Mouse (Mus musculus) embryonic facial prominence, embryonic 13.5 days (tissue): ENCODE measurements around the gene Olfr916. TPM values are rescaled to one million over a fixed set of nuclear protein-coding genes. Genes with fewer than 3 reads are reported as not detected.

Experiments
- ATAC-seq: fragments of 200-750 bp; cut with Nextera tagmentation; 2 replicates; pipeline ENCODE4 v1.8.0; 2017; ENCODE audit warnings: low read depth; ENCODE audit not compliant: insufficient number of reproducible peaks, insufficient read depth, low FRiP score, low TSS enrichment
- H3K27ac ChIP-seq: fragments of 300-500 bp; sonication (generic); 2 replicates; pipeline ENCODE4 v1.5.1; 2015; ENCODE audit warnings: moderate library complexity, mild to moderate bottlenecking, inconsistent platforms
- H3K27me3 ChIP-seq: fragments of 300-500 bp; sonication (generic); 2 replicates; pipeline ENCODE4 v1.6.1; 2015; ENCODE audit warnings: mild to moderate bottlenecking, inconsistent platforms
- H3K36me3 ChIP-seq: fragments of 300-500 bp; sonication (generic); 2 replicates; pipeline ENCODE4 v1.6.1; 2015; ENCODE audit warnings: mild to moderate bottlenecking, inconsistent platforms
- H3K4me1 ChIP-seq: fragments of 300-500 bp; sonication (generic); 2 replicates; pipeline ENCODE4 v1.6.1; 2015; ENCODE audit warnings: inconsistent platforms
- H3K4me2 ChIP-seq: fragments of 300-500 bp; sonication (generic); 2 replicates; pipeline ENCODE4 v1.6.1; 2015; ENCODE audit warnings: moderate library complexity, mild to moderate bottlenecking, inconsistent platforms
- H3K4me3 ChIP-seq: fragments of 300-500 bp; sonication (generic); 2 replicates; pipeline ENCODE4 v1.5.1; 2015; ENCODE audit warnings: mild to moderate bottlenecking, inconsistent platforms
- H3K9ac ChIP-seq: fragments of 300-500 bp; sonication (generic); 2 replicates; pipeline ENCODE4 v1.6.1; 2015; ENCODE audit warnings: mild to moderate bottlenecking, inconsistent platforms
- H3K9me3 ChIP-seq: fragments of 300-500 bp; sonication (generic); 2 replicates; pipeline ENCODE4 v1.6.1; 2016; ENCODE audit warnings: inconsistent platforms
- WGBS: fragments of 180-500 bp; shearing (Covaris S2); methylation state at CpG from one replicate; pipeline ENCODE4 v1.1.7; 2015; ENCODE audit warnings: mixed read lengths; 5-methylcytosine and 5-hydroxymethylcytosine counted together
- polyA plus RNA-seq: library from polyadenylated mRNA; unstranded; fragments of >200 nt; fragmentation: Nextera tagmentation; extraction: Ambion mirVana; gene quantifications from 2 replicates; pipeline ENCODE4 v1.2.1, GENCODE M21; 2015

Gene Olfr916
- polyA plus RNA-seq, result not detected in 2 replicates

- ATAC-seq, result no peak
- Histone ChIP-seq H3K4me1 (no peaks in the 10 kb centered on the region), H3K36me3 (no peaks in the 10 kb centered on the region), H3K9me3 (no peaks in the 10 kb centered on the region), H3K4me3 (no peak within 1 kb of the TSS), H3K27ac (no peak within 1 kb of the TSS), H3K4me2 (no peak within 1 kb of the TSS), H3K9ac (no peak within 1 kb of the TSS), H3K27me3 (no peaks in the 10 kb centered on the region)
- 61% methylated on average over 1 of the region's 1 CpGs for WGBS
Observed at GRCm38 (mm10) chr9:38659775-38660174, at the start of gene Olfr916. TSS of gene Olfr916 (minus strand) at chr9:38659875.

GRCm38 (mm10) chr9:38674501-38674900 lies 14.8 kb upstream of the Olfr916 start, which contains the start of gene Olfr918:
TSS of gene Olfr918 (minus strand) at chr9:38674601.
- Histone ChIP-seq H3K36me3 (no peaks in the 10 kb centered on the region), H3K4me1 (no peaks in the 10 kb centered on the region)
- 81% methylated on average over 2 of the region's 2 CpGs for WGBS

GRCm38 (mm10) chr9:38672887-38673286 lies 13.2 kb upstream of the Olfr916 start:
- WGBS, result 81% methylated on average over 2 of the region's 2 CpGs
- Histone ChIP-seq H3K4me1 (no peaks in the 10 kb centered on the region), H3K4me2 (no peak overlapping the region), H3K36me3 (no peaks in the 10 kb centered on the region), H3K27ac (no peak overlapping the region), H3K4me3 (no peak overlapping the region), H3K9me3 (no peaks in the 10 kb centered on the region), H3K27me3 (no peaks in the 10 kb centered on the region), H3K9ac (no peak overlapping the region)
- no peak for ATAC-seq

More at GRCm38 (mm10) chr9:38674501-38674900, 14.8 kb upstream of the Olfr916 start, which contains the start of gene Olfr918:
- H3K9me3 ChIP-seq, result no peaks in the 10 kb centered on the region
- no peak within 1 kb of the TSS for H3K4me3 ChIP-seq
- H3K4me2 ChIP-seq, result no peak within 1 kb of the TSS
- H3K9ac ChIP-seq, result no peak within 1 kb of the TSS
- no peak for ATAC-seq
- no peaks in the 10 kb centered on the region for H3K27me3 ChIP-seq
- H3K27ac ChIP-seq, result no peak within 1 kb of the TSS

GRCm38 (mm10) chr9:38665742-38666141 lies 6.1 kb upstream of the Olfr916 start, which contains the start of gene Olfr917:
TSS of gene Olfr917 (minus strand) at chr9:38665842.
- Histone ChIP-seq H3K4me1 (no peaks in the 10 kb centered on the region), H3K4me3 (no peak within 1 kb of the TSS), H3K9me3 (no peaks in the 10 kb centered on the region), H3K4me2 (no peak within 1 kb of the TSS), H3K9ac (no peak within 1 kb of the TSS), H3K27ac (no peak within 1 kb of the TSS), H3K27me3 (no peaks in the 10 kb centered on the region), H3K36me3 (no peaks in the 10 kb centered on the region)
- ATAC-seq, result no peak
- WGBS, result 94% methylated on average over 1 of the region's 1 CpGs

GRCm38 (mm10) chr9:38632406-38632805 lies 27.3 kb downstream of the Olfr916 start:
- Histone ChIP-seq H3K27me3 (no peaks in the 10 kb centered on the region), H3K36me3 (no peaks in the 10 kb centered on the region), H3K9me3 (no peaks in the 10 kb centered on the region), H3K4me1 (no peaks in the 10 kb centered on the region), H3K4me2 (no peak overlapping the region), H3K4me3 (no peak overlapping the region), H3K9ac (no peak overlapping the region), H3K27ac (no peak overlapping the region)
- no peak for ATAC-seq
- 75% methylated on average over 4 of the region's 4 CpGs for WGBS

Other genes with a start within 250 kb of the Olfr916 start
- gene Olfr901, start 230.4 kb downstream of the Olfr916 start, polyA plus RNA-seq, result not detected in 2 replicates
- not detected in 2 replicates for gene Olfr902, start 212.2 kb downstream of the Olfr916 start, polyA plus RNA-seq
- gene Olfr904, start 196.7 kb downstream of the Olfr916 start, polyA plus RNA-seq, result not detected in 2 replicates
- not detected in 2 replicates for gene Olfr905, start 188.8 kb downstream of the Olfr916 start, polyA plus RNA-seq
- gene Olfr906, start 172.8 kb downstream of the Olfr916 start, polyA plus RNA-seq, result not detected in 2 replicates
- gene Olfr907, start 164.1 kb downstream of the Olfr916 start, polyA plus RNA-seq, result not detected in 2 replicates
- not detected in 2 replicates for gene Olfr911-ps1, start 138.3 kb downstream of the Olfr916 start, polyA plus RNA-seq
- not detected in 2 replicates for gene Olfr910, start 122.0 kb downstream of the Olfr916 start, polyA plus RNA-seq
- gene Olfr912, start 79.7 kb downstream of the Olfr916 start, polyA plus RNA-seq, result not detected in 2 replicates
- not detected in 2 replicates for gene Olfr913, start 67.1 kb downstream of the Olfr916 start, polyA plus RNA-seq
- not detected in 2 replicates for gene Olfr914, start 54.8 kb downstream of the Olfr916 start, polyA plus RNA-seq
- not detected in 2 replicates for gene Olfr917, start 6.0 kb upstream of the Olfr916 start, polyA plus RNA-seq
- gene Olfr918, start 14.7 kb upstream of the Olfr916 start, polyA plus RNA-seq, result not detected in 2 replicates
- gene Olfr919, start 43.8 kb upstream of the Olfr916 start, polyA plus RNA-seq, result not detected in 2 replicates
- 19.4 and 22.7 TPM in 2 replicates for gene Vwa5a, start 58.4 kb upstream of the Olfr916 start, polyA plus RNA-seq
- 0.04 TPM in 1 of 2 replicates, not detected in the other for gene Olfr920, start 92.4 kb upstream of the Olfr916 start, polyA plus RNA-seq
- gene Olfr921, start 113.2 kb upstream of the Olfr916 start, polyA plus RNA-seq, result not detected in 2 replicates
- gene Olfr922, start 154.7 kb upstream of the Olfr916 start, polyA plus RNA-seq, result not detected in 2 replicates
- 0.10 TPM in 1 of 2 replicates, not detected in the other for gene Olfr923, start 166.7 kb upstream of the Olfr916 start, polyA plus RNA-seq
- not detected in 2 replicates for gene Olfr924, start 184.6 kb upstream of the Olfr916 start, polyA plus RNA-seq
- gene Olfr26, start 195.2 kb upstream of the Olfr916 start, polyA plus RNA-seq, result not detected in 2 replicates
- gene Olfr926, start 217.3 kb upstream of the Olfr916 start, polyA plus RNA-seq, result not detected in 2 replicates